Mouse (Mus musculus): ENCODE measurements around the gene Rnase4.

The Rnase4 gene

DNA sequence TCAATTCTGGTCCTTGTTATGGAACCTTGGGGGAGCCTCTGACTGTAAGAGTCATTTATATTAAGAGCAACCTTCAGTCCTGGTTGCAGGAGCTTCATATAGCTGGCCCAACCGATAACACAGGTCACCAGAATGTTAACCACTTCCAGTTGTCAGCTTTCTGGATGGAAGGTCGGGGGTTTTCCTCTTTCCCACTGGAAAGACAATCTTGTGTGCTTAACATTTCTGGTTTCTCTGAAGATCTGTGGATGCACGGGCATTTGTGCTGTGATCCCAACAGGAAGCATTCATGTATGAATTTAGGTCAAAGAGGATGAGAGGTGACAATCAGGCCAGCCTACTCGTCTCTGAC lies 38.7 kb downstream of the Rnase4 start:
- DNase-seq (ENCODE audit: low spot score): peak; percentile 18

- no peak for DNase-seq (ENCODE audit: low spot score)
These were observed 39.6 kb downstream of the Rnase4 start for GRCm38 (mm10) chr14:51130315-51130940.

DNA sequence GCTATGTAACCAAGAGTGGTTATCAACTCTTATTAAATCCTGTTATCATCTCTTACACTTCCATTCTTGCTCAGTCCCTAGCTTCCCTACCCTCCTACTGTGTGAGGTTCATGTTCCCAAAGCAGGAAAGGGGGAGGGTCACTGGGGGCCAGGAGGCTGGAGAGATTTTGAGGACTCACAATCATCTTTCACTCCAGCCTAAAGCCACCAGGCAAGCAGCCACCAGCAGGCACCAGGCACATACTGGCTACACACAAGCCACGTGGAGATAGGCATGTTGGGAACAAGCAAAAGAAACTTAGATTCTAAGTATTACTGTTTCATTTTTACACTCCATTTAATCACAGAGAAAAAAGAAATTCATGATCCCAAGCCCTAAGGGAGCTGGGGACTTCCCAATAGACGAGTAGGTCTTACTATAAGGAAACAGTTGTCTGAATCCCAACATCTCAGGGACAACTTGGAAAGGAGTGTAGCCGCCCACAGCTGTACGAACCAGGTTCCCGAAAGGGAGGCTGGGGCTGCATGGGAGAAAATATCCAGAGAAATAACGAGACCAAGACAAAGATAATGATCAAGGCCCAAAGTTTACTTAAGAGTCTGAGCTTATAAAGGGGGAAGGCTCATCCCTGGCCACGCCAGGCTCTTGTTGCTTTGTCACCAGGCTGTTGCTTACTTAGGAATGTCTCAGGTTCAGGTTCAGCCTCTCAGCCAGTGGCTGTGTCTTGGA lies 40.4 kb downstream of the Rnase4 start:
- DNase-seq (ENCODE audit: low spot score): no peak

GRCm38 (mm10) chr14:51132372-51132771 lies 41.5 kb downstream of the Rnase4 start:
- no peak for DNase-seq (ENCODE audit: low spot score)

DNA sequence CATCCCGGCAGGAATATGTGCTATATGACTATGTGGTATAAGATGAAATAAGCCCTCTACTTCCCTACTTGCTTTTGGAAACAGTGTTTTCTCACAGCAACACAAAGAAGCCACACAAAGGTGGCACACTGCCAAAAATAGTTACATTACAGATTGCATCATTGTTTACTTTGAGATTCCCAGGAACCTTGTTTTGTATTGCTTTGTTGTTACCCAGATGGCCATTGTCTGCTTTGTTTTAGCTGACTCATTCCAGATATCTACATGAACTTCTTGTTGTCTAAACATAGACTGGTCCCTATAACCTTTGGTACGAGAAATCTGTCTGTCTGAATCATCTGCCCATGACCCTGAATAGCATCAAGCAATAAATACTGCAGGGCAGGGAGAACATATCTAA lies 49.5 kb downstream of the Rnase4 start:
- no peak for DNase-seq (ENCODE audit: low spot score)

DNA sequence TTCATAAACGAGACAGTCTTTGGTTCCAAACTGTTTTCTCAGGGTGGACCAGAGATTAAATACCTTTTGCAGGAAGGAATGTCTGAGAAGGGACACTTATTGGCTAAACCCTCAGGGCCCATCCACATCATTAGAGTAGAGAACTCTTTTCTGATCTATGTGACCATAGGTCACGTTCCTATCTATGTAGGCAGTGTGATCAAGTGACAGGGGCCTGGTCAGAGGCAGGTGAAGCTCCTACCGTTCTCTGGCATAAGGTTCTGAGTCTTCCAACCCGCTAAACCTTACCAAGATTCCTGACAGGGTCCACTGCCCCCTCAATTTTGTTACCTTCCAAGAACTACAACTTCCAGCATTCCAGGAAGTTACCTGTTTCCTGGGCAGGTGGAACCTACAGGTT lies 51.2 kb downstream of the Rnase4 start:
- DNase-seq (ENCODE audit: low spot score): no peak

GRCm38 (mm10) chr14:51142568-51142967 lies 51.7 kb downstream of the Rnase4 start:
- no peak for DNase-seq (ENCODE audit: low spot score)

- DNase-seq (ENCODE audit: low spot score): no peak
These were observed 52.4 kb downstream of the Rnase4 start for GRCm38 (mm10) chr14:51143287-51143686.

DNA sequence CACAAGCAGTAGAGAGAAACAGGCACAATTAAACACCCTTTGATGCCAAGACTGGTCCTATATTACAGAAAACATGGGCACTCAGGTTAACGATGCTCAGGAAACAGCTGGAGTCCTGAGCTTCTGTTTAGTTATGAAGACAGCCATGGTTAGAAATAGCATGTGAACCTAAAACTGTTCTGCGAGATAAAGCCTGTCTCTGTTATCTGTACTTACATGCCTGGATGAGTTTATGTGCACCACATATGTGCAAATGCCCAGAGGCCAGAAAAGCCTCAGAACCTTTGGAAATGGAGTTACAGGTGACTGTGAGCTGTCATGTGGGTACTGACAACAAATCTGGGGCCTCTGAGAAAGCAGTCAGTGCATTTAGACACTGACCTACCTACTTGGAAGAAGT lies 53.1 kb downstream of the Rnase4 start:
- no peak for DNase-seq (ENCODE audit: low spot score)

DNA sequence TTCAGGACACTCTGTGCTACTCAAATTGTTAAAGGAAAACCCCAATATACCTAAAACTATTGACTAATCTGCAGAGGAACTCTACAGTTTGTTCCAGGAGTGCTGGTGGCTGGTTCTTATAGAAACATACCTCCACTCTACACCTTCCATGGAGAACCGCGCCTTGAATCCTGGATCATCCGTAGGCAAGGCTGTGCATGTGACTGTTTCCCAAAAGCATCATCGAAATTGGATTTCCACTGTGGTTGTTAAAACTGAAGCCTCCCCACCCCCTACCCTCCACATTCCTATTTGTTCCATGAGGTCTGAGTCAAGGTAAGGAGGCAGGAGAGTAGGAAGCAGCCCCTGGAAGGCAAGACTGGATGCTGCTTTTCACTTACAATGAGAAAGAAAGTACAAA lies 53.6 kb downstream of the Rnase4 start:
- DNase-seq (ENCODE audit: low spot score): no peak

GRCm38 (mm10) chr14:51145521-51145920 lies 54.6 kb downstream of the Rnase4 start:
- DNase-seq (ENCODE audit: low spot score): no peak

GRCm38 (mm10) chr14:51146685-51147084 lies 55.8 kb downstream of the Rnase4 start, which contains the start of gene Rnase1:
Gene Rnase1, minus strand, starts transcription at chr14:51146785.
- no peak for DNase-seq (ENCODE audit: low spot score)

DNA sequence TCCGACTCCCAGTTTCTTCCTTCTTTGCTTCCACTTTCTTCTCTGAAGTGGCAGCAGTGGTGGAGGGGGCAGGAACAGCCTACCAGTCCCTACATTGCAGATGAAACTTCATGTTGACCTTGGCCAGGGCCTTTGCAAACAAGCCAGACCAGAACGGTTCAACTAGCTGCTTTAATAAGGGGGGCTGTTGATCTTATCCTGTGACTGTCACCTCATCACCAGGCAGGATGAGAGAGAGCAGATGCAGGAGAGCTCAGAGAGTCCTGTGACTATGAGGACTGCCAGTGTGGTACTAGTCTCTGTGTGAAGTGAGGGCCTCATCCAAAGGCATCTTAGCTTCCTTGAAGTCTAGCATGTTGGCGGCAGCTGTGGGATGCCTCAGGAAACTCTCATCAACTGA lies 57.1 kb downstream of the Rnase4 start:
- no peak for DNase-seq (ENCODE audit: low spot score)

DNA sequence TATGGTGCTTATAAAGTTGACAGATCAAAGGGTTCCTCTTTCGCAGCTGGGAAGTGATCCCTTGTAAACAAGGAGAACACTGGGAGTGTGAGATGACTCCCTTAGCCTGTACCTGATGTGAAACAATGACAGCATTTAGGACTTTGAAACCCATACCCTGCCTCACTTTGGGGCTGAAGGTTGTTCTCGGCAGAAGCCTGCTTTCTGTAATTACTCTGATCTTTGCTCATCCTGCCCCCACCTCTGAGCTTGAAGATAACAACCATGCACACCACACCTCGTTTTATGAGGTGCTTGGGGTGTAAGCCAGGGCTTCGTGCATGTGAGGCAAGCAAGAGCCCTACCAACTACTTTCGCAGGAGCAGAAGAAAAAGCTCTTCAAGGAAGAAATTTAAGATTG lies 58.3 kb downstream of the Rnase4 start:
- no peak for DNase-seq (ENCODE audit: low spot score)

GRCm38 (mm10) chr14:51150206-51150831 lies 59.4 kb downstream of the Rnase4 start:
- DNase-seq (ENCODE audit: low spot score): no peak

GRCm38 (mm10) chr14:51152249-51152870 lies 61.5 kb downstream of the Rnase4 start:
- no peak for DNase-seq (ENCODE audit: low spot score)

Measured in retina, embryonic 14.5 days (tissue).